Mouse (Mus musculus) right cerebral cortex, adult 18-20 months (tissue): ENCODE measurements around the gene Mgll.

Experiments used
- DNase-seq: peaks from one replicate; pipeline ENCODE4 v3.0.0; 2022; ENCODE audit warnings: mixed read lengths

Mgll gene

GRCm38 (mm10) chr6:88857249-88857648 is 133.0 kb downstream of the Mgll start:
- no peak for DNase-seq

DNA sequence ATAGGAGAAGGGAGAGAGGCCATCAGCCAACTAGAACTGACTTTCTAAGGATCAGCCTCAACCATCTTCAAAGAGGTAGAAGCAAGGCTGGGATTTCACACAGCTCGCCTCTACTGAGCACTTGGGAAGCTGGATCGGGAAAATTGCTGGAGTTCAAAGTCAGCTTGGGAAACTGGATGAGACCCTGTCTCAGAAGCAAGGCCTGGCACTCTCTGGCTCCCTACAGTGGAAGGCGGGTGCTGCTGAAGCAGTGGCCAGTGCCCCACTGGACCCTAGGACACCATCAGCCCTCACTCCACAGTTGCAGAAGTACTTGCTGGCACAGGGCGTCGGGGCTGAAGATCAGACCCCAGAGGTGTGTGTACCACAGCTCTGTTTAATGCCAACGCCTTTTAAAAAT is 133.6 kb downstream of the Mgll start:
- DNase-seq, result no peak

DNA sequence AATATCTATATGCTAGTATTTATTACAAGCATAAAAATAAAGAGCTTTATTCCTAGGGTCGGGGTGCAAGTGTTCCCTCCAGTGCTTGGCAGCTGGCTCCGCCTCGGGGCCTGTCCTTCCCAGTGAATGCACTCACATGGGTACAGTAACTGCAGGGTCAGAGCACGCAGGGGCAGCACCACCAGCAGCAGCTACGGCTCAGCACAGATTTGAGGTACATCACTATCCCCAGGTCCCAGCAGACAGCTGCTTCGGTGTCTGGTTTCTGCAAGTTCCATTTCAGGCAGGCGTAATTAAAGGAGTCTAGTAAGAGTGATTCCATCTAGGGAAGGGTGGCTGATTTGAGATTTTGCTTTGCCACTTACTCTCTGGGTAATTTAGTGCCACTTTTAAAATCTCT is 134.1 kb downstream of the Mgll start:
- no peak for DNase-seq

DNA sequence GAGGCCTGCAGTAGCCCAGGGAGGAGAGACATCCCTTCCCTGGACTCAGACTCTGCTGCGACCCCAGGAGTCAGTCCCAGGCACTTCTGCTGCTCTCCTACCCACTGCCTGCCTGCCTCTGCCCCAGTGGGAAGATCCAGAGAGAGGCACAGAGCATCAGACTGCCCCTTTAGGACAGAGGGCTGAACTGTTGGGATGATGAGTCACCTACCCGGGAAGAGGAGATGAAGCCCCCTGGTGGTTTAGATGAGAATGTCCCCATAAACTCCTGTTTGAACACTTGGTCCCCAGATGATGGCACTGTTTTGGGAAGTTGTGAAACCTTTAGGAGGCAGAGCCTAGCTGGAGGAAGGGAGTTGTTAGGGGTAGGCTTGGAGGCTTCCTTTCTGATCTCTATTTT is 136.7 kb downstream of the Mgll start:
- no peak for DNase-seq

DNA sequence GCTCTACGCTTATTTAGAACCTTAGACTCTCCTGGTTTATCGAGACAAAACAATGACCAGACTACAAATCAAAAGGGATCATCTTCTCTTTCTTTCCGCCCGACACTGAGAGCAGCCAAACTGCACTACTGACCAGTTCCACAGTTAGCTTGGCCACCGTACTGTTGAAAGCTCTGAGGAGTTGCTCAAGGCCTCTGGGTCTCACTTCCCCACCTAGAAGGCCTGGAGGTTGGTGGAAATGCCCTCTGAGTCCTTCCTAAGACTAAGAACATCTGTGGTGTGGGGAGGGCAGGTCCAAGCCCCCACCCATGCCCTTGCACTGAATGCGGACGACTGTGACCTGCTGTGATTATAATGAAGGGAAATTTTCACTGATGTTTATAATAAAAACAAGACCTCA is 141.5 kb downstream of the Mgll start:
- no peak for DNase-seq

- peak; percentile 78 for DNase-seq
These were observed 145.2 kb downstream of the Mgll start for GRCm38 (mm10) chr6:88869459-88869858.

- no peak for DNase-seq
These were observed 146.4 kb downstream of the Mgll start for GRCm38 (mm10) chr6:88870594-88870993.

GRCm38 (mm10) chr6:88871546-88871945 is 147.3 kb downstream of the Mgll start:
- DNase-seq, result peak; percentile 69

GRCm38 (mm10) chr6:88872811-88873210 is 148.6 kb downstream of the Mgll start:
- DNase-seq, result no peak

DNA sequence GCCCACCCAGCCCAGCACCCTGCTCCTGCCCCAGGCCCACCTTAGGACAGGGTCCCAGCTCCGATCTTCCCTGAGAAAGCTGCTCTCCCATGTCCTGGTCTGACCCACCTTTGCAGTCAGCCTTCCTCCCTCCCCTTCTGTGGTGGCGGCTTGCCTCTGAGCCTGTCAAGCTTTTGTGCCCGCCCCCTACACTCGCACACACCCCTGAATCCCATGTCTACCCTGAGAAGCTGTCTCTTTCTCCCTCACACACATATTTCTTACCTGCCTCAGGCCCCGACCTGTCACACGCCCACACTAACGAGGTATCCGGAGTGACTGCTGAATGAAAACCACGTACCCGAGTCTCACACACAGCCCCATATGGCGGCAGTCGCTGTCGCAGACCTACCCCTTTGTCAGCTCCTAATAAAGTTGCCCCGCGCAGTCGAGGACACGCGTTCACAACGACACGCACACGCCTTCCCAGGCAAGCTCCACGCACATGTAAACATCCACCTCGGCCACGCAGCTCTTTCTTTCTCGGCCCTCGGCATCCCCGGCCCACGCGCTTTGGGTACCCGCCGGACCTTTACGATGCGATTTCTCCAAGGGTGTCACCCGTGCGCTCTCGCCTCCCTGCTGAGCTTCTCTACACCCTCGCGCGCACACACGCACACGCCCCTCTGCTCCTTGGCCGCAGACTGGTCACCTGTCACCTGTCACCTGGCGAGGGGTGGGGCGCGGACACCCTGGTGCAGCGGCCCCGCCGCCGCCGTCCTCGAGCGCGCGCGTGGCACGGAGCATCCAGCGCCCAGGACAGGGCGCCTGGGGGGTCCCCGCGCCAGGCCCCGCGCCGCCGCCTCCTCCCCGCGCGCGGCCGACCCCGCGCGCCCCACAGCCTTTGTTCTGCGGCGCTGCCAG is 150.0 kb downstream of the Mgll start:
- DNase-seq, result peak; percentile 52

DNA sequence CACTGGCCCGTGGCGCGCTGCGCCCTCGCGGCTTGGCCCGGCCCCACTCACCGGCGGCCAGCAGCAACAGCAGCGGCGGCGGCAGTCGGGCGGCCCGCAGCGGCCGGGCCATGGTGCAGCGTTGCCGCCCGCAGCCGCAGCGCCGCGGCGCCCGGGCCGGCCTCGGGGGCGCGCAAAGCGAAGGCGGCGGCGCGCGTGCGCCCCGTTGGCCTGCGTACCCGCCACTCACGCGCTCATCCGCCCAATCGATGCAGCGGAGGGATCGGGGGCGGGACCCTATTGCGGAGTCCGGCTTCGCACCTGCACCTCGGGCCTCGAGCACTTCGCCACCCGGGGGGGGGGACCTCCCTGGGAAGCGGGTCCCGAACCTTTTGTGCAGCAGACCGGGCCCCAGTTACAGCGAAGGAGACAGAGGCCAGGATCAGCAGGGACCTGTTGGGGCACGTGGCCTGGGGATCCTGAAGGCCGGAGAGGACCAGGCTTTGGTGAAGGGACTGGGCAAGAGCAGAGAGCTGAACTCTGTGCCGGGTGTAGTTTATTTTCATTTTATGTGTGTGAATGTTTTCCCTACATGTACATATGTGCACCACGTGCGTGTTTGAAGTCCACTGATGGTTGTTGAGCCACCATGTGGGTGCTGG is 150.8 kb downstream of the Mgll start, which contains the start of gene Podxl2:
Podxl2 (minus strand) TSS at position 177 of the 641 bp plus-strand sequence.
- peak; percentile 87 for DNase-seq
